Mouse (Mus musculus) mesoderm, embryonic 11.5 days (tissue): ENCODE data around the gene Rftn1.
"Not testable (repeated sequence)": the region's sequence is repeated elsewhere in the genome, so short reads cannot be mapped to it uniquely, and the experiment has no call there.

ENCODE experiments used
- DNase-seq: peaks from one replicate; pipeline ENCODE4 v3.0.0-alpha.2; 2012; ENCODE audit warnings: low read depth, low spot score

Rftn1 gene

DNA sequence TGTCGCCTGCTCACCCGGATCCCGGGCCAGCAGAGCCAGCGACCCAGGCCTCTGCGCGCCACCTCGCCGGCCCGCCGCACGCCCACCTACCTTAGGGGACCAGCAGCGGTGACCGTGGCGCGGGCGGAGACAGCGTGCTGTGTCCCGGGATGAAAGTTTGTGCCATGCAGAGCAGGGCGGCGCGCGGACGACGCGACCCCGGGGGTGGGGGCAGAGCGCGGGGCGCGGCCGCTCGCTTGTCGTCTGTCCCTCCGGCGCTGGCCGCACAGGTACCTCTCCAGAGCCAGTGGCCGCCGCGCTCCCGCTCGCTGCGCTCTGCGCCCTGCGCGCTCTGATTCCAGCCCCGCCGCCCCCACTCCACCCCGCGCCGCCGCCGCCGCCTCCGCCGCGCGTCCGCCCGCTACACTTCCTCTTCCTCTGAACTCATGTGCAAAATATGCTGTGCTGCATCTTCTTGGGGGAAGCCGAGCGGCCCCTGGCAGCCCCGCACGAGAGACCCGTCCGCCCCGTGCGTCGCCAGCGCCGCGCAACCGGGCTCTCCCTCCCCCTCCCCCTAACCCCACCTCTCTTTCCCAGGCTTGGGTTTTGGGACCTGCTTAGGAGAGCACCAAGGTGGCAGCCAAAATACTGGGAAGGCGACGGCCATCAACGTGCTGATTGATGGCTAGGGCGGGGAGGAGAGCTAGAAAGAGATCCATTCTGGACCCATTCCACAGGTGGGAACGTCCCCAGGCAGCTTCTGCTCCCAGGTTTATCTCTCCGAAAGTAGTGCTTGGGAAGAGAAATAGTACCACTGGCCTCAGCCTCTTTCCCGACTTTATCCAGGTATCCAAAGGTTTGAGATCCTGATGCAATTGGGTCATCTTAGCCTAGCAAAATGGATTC is at the start of gene Rftn1:
TSS of gene Rftn1 (minus strand) at position 544 of the 885 bp plus-strand sequence.
- DNase-seq: peak; percentile 30

DNA sequence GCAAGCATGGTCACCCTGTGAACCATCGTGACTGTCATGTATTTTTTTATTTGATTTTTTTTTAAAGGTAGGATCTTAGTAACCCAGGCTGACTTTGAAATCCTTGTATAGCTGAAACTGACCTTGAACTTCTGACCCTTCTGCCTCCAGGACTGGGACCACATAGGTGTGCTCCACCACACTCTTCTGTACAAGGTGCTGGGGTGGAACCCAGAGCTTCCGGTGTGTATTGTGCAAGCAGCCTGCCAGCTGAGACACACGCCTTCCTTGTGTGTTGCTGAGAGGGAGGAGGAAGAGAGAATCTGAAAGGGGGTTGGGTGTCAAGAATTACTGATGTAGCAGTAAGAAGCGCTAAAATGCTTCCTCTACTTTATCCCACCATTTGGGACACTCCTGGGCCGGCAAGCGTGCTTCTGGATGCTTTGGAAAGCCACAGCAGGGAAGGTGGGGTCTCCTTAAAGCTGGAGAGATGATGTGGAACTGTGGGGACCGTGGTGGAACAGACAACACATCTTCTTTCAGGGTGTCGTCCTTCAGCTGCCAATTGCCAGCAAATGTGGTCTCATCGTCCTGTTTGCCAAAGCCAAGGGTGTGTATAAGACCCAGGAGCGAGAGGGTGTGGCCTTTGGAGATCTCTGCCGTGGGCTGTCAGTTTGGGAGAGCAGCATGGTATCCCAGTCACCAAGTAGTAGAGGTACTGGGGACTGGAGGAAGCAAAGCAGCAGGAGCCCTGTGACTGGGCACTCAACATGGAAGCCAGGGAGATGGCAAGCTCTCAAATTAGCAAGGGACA is 47.5 kb upstream of the Rftn1 start:
- no peak for DNase-seq

DNA sequence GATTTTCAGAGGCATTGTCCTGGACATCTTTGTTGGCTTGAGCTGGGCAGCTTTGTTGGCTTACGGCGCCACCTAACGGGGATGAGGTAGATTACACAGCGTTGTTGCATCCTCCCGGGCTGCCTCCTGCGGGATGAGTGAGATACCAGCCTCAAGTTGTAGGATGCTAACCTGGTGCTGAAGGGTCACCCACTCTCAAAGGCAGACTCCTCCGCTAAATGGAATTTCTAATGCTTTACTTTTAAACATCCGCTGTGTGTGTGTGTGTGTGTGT is 46.9 kb upstream of the Rftn1 start:
- DNase-seq: peak; percentile 87

DNA sequence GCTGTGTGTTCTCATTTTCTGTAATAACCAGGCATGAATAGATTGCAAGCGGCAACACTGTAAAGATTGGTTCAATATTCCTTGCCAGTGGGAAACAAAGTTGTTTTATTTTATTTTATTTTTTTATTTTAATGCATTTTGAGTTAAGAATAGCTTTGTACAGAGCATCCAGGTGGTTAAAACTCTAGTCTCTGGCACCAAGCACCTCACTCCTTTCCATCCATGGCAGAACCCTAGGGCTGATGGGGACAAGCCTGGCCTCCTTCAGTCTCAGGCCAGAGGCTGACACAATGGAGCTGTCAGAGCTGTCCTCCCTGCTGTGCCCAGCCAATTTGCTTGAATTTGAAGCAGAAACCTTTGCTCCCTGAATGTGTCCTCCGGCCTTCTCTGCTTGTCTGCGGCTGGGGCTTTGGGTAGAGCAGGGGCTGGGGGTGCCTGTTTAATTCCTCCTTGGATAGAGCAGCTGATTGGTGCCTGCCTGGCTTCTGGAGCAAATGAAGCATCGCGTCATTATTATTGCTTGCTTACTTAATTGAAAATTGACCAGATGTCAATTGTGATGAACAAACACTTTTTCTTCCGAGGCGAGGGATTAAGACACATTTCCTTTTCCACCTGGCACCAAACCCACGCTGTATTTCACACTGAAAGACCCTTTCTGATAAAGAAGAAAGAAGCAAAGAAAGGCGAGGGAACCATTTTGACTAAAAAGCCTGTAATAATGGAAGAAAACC is 46.4 kb upstream of the Rftn1 start:
- peak; percentile 50 for DNase-seq

DNA sequence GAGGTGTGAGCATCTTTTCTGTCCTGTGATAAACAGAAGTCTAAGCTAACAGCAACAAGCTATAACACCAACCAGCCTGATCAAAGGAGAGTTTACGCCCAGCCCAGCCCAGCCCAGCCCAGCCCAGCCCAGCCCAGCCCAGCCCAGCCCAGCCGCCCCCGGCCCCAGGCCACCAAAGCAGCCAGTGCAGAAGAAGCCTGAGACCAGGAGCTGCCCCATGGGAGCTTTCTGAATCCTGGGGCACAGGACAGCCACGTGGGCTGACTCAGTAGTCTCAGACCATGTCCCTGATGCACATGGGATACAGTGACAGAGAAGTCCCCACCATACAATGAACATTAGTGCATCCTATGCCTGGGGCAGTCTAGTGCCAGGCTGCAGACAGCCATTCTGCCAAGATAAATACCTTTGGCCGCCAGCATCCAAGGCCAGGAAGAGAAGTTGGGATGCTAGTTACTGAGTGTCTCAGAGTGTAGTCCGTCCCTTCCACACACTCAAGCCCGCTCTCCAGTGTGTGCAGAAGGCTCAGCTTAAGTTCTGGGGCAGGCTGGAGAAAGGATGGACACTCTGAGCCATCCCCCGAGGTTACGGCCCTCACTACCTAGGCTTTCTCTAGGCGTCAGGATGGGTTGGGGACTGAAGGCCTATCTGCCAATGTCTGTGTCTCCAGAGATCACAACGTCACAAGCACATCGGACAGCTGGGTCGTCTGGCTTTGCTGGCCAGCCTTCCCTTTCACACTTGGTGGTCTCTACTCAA is 45.6 kb upstream of the Rftn1 start:
- no peak for DNase-seq

DNA sequence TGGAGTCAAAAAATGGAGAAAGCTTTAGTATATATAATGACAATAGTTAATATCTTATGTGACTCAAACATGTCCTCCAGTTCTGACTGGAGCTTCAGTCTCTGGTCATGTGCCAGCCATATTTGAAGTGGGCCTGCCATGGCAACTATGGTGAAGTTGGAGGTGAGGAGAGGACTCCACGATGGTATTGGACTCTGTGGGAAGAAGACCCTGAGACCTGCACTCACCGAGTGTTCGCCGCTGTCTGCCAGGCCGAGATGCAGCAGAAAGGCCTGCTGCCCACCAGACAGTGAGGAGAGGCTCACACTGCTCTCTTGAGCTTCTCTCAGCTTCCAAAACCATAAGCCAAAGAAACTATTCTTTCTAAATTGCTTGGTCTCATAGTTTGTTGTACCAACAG is 43.5 kb upstream of the Rftn1 start:
- no peak for DNase-seq

DNA sequence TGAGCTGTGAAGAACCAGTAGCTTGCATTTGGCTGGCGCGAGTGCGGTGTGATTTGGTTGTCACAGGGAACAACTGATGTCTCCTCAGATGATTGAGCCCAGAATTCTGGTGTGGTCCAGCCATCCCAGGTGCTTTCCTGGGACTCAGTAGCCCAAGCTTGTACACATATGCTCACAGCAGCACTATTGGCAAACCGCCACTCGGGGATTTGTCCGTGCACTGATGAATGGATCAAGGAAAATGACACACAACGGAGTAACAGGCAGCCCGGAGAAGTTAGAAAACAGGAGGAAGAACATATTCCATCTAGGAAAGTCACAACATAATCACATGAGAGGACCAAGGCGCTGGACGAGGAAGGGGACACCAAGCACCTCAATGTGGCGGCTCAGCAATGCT is 42.3 kb upstream of the Rftn1 start:
- no peak for DNase-seq

DNA sequence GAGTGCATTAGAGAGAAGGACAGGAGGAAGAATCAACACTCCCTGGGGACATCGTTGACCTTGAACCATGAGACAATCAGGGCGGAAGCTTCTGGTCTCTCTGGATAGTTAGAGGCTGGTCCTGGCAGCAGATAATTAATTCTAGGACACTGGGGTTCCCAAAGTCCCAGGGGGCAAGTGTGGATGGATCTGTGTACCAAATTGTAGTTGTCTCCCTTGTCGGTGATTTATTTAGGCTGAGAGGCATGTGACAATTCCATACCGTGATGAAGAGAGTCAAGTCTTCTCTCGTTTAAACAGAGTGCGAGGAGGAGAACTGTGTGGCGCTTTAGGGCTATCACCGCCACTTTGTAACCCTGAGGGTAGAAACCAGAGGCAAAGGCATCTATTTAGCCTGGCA is 40.7 kb upstream of the Rftn1 start:
- no peak for DNase-seq

DNA sequence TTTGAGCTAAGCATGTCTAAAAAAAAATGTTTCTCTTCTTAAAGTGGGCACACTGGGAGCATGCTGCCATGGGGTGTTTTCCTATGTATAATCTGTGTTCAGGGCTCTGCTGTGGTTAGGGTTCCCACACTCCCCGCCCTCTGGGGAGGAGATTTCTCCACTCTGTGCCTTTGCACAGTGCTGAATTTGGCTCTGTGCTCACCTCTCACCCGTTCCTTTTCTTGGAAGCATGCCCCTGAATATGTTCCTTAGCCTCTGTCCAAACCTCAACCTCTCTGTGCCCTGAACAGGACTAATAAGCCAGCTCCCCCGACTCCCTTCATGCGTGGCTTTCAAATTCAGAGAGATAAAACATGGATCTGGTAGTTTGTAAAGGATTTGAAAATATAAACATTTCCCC is 39.1 kb upstream of the Rftn1 start:
- no peak for DNase-seq

DNA sequence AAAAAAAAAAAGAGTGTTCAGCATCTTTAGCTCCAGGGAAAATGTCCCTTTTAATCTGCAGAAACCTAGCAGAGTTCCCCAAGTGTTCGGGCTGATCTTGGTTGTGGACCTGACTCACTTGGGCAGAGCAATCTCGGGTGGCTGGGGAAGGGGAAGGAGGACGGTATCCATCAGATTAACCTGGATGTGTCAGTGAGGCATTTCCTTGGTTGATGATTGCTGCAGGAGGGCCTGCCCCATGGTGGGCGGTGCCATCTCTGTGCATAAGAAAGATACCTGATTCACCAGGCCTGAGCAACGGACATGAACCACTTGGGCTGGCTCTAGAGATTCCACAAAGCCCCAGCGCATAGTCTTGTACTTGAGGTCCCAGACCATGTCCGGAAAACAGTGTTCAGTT is 36.9 kb upstream of the Rftn1 start:
- DNase-seq: no peak

DNA sequence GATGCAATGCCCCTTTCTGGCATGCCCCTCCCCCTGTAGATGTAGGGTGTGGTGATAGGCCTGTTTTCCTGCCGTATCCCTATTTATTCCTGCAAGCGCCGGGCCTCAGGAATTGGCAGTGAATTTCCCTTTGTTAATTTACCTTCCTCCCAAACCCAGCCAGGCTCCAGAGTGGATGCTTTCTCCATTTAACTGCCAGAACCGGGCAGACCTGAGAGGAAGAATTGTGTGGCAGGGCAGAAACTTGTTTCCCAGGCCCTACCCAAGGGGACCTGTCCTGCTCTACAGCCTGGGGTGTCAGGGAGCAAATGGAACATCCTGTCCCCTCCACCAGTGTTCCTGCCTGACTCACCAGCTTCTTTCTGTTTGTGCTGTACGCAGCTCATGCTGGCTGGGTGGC is 34.2 kb upstream of the Rftn1 start:
- DNase-seq: no peak

DNA sequence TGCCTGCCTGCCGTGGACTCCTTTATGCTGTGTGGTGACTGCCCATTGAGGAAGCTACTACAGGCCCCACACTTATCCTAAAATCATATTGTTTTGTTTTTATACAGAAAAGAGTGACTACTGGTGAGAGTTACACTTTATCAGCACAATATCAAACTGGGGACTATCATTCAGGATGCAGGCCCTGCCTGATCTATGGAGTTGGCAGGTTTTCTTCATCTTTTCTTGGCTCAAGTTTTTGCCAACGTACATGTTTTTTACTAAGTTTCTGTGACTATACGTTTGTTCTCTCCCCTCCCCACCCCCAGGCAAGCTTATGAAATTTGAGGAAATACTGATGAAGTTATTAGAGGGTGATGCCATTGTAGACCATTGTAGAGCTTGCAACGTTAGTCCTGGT is 27.5 kb upstream of the Rftn1 start:
- no peak for DNase-seq

DNA sequence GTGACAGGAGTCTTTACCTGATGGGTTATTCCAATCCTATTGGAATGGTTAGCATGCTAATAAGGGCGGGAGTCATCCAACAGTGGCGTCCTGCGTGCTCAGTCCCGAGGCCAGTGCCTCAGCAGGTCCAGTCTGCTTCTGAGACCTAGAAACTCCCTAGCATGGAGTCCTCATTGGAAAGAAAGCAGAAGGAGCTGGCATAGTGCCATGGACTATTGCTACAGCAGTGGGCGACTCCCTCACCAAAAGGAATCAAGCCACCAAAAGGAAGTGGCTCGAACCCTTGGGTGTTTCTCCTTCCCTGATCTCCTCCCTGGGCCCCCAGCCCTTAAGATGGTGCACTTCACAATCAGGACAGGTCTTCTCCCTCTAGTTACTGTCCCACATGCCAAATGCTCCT is 24.6 kb upstream of the Rftn1 start:
- no peak for DNase-seq

DNA sequence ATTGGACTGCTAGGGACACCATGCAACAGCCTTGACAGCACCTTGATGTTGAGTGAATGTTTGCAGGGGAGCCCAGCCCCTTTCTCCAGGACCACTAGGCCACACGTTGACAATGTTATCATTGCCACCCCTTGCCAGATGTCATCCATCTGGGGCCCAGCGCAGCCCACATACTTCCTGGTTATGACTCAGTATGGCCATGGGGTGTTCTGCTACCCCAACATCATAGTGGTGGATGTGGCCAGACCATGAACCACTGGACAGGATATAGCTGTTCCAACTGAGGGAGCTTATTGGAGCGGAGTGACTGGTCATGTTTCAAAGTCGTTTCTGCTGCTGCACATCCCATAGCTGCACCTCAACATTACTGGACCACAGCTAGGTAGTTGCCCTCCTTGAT is 22.6 kb upstream of the Rftn1 start:
- no peak for DNase-seq

DNA sequence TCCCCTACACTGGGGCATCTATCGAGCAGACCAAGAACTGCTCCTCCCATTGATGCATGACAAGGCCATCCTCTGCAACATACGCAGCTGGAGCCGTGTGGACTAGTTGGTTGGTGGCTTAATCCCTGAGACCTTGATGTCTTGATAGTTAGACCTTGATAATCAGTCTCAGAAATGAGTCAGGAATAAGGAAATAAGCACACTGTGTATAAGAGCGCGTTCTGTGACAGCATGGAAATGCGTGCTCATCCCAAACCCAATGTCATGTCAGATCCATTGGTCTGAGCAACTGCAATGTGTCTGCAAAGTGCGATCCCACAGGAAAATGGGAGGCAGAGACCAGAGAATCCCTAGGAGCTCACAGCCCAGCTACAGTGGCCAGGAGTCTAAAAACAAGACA is 21.3 kb upstream of the Rftn1 start:
- no peak for DNase-seq

DNA sequence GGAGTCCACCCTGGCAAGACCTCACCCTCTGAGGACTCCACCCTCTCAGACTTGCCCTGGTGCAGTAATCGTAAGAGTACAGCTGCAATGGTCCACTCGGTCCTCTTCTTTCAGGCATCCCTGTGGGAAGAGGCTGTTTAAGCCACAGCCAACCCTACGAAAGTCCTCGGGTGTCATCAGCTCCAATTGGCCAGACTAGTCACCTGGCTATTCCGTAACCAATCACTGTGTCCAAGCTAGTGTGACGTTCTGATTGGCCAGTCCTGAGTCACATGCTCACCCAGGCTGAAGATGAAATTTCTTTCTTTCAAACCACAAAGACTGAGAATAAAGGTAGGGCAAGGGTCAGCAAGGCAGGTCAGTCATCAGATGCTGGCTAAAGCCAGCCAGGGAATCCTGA is 19.4 kb upstream of the Rftn1 start:
- DNase-seq: no peak

DNA sequence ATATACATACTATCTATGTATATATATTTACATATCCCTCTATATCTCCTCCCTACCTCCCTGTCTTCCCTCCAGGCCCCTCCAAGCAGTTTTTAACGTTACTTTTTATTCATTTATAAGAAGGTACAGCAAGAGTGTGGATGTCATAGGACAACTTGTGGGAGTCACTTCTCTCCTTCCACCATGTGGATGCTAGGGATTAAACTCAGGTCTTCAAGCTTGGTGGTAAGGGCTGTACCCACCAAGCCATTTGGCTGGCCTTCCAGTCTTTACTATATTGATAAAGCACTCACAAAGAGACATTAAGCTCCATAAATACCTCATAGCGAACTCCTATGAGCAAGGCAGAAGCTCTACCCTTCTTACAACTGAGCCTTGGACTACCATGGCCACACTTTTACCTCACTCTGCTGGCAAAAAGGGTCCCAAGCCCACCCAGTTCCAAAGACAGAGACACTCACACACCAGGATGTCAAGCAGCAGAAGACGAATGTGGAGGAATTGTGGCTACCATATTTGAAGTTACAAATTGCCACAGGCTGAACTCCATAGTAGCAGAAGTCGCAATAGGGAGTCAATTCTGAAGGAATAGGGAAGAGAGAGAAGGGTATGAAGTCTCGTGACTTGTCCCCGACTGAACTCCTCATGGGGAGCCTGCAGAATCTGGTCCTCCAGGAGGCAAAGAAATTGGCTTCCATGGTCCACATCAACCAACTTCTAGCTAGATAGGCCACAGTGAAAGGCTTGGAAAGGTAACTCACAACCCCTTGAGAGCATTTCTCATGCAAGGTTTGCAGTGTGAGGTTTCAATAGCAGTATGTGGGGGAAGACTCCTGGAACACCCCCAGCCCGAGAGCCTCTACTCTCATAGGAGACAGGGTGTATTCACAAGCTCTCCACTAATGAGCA is 17.9 kb upstream of the Rftn1 start:
- no peak for DNase-seq

DNA sequence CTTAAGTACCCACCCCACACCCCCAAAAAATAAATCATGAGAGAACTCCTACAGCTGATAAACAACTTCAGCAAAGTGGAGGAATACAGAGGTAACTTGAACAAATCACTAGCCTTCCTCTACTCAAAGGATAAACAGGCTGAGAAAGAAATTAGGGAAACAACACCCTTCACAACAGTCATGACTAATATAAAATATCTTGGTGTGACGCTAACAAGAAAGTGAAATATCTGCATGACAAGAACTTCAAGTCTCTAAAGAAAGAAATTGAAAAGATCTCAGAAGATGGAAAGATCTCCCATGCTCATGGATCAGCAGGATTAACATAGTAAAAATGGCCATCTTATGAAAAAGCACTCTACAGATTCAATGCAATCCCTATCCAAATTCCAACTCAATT is 15.8 kb upstream of the Rftn1 start:
- DNase-seq: not testable (repeated sequence)

DNA sequence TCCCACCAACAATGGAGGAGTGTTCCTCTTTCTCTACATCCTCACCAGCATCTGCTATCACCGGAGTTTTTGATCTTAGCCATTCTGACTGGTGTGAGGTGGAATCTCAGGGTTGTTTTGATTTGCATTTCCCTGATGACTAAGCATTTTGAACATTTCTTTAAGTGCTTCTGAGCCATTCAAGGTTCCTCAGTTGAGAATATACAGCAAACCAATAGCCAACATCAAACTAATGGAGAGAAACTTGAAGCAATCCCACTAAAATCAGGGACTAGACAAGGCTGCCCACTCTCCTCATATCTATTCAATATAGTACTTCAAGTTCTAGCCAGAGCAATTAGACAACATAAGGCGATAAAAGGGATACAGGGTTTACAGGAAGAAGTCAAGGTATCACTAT is 15.4 kb upstream of the Rftn1 start:
- not testable (repeated sequence) for DNase-seq

DNA sequence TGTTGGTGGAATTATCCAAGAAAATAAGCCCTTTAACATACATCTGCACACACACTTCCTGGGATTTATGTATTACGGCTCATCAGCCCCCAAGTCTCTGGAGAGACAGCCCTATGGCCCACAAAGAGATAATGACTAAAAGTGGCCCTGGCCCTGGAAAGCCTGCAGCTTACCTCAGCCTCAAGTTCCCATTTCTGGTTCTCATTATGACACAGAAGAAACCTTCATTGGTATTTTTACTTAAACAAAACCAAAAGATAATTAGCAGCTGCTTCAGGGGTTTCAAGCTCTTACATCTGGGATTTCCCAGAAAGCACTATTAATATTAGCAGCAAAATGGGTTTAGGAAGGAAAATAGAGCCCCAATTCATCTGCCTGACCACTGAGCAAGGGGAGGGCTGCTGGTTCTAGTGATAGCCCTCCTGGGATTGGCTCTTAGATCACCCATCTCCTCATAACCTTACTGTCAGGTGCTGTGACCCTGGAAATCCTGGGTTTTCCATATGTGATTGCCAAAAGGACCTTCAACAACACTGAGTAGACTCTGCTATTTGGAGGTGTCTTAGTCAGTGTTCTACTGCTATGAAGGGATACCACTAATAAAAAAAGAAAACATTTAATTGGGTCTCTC is 14.8 kb upstream of the Rftn1 start:
- DNase-seq: no peak
